Mouse (Mus musculus): ENCODE measurements around the gene Olfr543. TPM values are rescaled to one million over a fixed set of nuclear protein-coding genes. Genes with fewer than 3 reads are reported as not detected.
A peak's percentile ranks its signal among the peaks of the same experiment; 100 is the strongest.

Olfr543 gene
- not detected in 2 replicates for polyA plus RNA-seq (2015; fragmentation: Nextera tagmentation; extraction: Ambion mirVana)

GRCm38 (mm10) chr7:102481579-102481978 lies at the start of gene Olfr543:
TSS of gene Olfr543 (minus strand) at chr7:102481679.
- Histone ChIP-seq H3K36me3 (ENCODE audit: control insufficient read depth, insufficient read depth, low read length) (no peaks in the 10 kb centered on the region), H3K27me3 (ENCODE audit: control insufficient read depth, insufficient read depth, low read length) (no peaks in the 10 kb centered on the region), H3K27ac (replicated peaks) (no peak within 1 kb of the TSS), H3K9ac (ENCODE audit: low read length) (no peak within 1 kb of the TSS), H3K4me2 (replicated peaks; ENCODE audit: low read depth) (no peak within 1 kb of the TSS), H3K9me3 (ENCODE audit: control insufficient read depth, low read length) (no peaks in the 10 kb centered on the region), H3K4me3 (ENCODE audit: low read depth, low read length) (no peak within 1 kb of the TSS), H3K4me1 (replicated peaks; ENCODE audit: control insufficient read depth, insufficient read depth) (no peaks in the 10 kb centered on the region)
- ATAC-seq (ENCODE audit: low FRiP score, low TSS enrichment) (no peak), DNase-seq (ENCODE audit: low spot score) (no peak)
- 96% methylated on average over 4 of the region's 4 CpGs for WGBS
- no peak for TF ChIP-seq CTCF (IDR thresholded peaks at IDR 0.05; ENCODE audit: low read depth)

GRCm38 (mm10) chr7:102529052-102529451 lies 47.6 kb upstream of the Olfr543 start:
- TF ChIP-seq CTCF (IDR thresholded peaks at IDR 0.05; ENCODE audit: low read depth) (no peak), EP300 (optimal IDR thresholded peaks at IDR 0.05) (no peak)
- no peaks in the 10 kb centered on the region for H3K36me3 ChIP-seq (ENCODE audit: control insufficient read depth, insufficient read depth, low read length)
- no peak overlapping the region for H3K4me2 ChIP-seq (replicated peaks; ENCODE audit: low read depth)
- DNase-seq (ENCODE audit: low spot score) (no peak), ATAC-seq (ENCODE audit: low FRiP score, low TSS enrichment) (no peak)
- no peaks in the 10 kb centered on the region for H3K27me3 ChIP-seq (ENCODE audit: control insufficient read depth, insufficient read depth, low read length)
- H3K4me1 ChIP-seq (replicated peaks; ENCODE audit: control insufficient read depth, insufficient read depth): no peaks in the 10 kb centered on the region
- no peak overlapping the region for H3K27ac ChIP-seq (replicated peaks)
- 70% methylated on average over 1 of the region's 1 CpGs for WGBS
- H3K9me3 ChIP-seq (ENCODE audit: control insufficient read depth, low read length): no peaks in the 10 kb centered on the region
- no peak overlapping the region for H3K4me3 ChIP-seq (ENCODE audit: low read depth, low read length)
- H3K9ac ChIP-seq (ENCODE audit: low read length): no peak overlapping the region

GRCm38 (mm10) chr7:102517051-102517335 lies 35.5 kb upstream of the Olfr543 start:
- no peak for DNase-seq (ENCODE audit: low spot score)
- H3K4me2 ChIP-seq (replicated peaks; ENCODE audit: low read depth): no peak overlapping the region
- no peak overlapping the region for H3K4me3 ChIP-seq (ENCODE audit: low read depth, low read length)
- WGBS: 70% methylated on average over 2 of the region's 2 CpGs
- H3K4me1 ChIP-seq (replicated peaks; ENCODE audit: control insufficient read depth, insufficient read depth): no peaks in the 10 kb centered on the region
- no peak overlapping the region for H3K9ac ChIP-seq (ENCODE audit: low read length)
- H3K36me3 ChIP-seq (ENCODE audit: control insufficient read depth, insufficient read depth, low read length): no peaks in the 10 kb centered on the region
- TF ChIP-seq EP300 (optimal IDR thresholded peaks at IDR 0.05): no peak
- no peak for TF ChIP-seq CTCF (IDR thresholded peaks at IDR 0.05; ENCODE audit: low read depth)
- ATAC-seq (ENCODE audit: low FRiP score, low TSS enrichment): no peak
- H3K9me3 ChIP-seq (ENCODE audit: control insufficient read depth, low read length): no peaks in the 10 kb centered on the region
- H3K27ac ChIP-seq (replicated peaks): no peak overlapping the region
- H3K27me3 ChIP-seq (ENCODE audit: control insufficient read depth, insufficient read depth, low read length): no peaks in the 10 kb centered on the region

- DNase-seq (ENCODE audit: low spot score) (peak; percentile 23), ATAC-seq (ENCODE audit: low FRiP score, low TSS enrichment) (no peak)
- no peak overlapping the region for H3K4me3 ChIP-seq (ENCODE audit: low read depth, low read length)
- H3K27ac ChIP-seq (replicated peaks): no peak overlapping the region
- H3K4me2 ChIP-seq (replicated peaks; ENCODE audit: low read depth): no peak overlapping the region
- H3K4me1 ChIP-seq (replicated peaks; ENCODE audit: control insufficient read depth, insufficient read depth): no peaks in the 10 kb centered on the region
- TF ChIP-seq CTCF (IDR thresholded peaks at IDR 0.05; ENCODE audit: low read depth) (no peak), EP300 (optimal IDR thresholded peaks at IDR 0.05) (no peak)
- H3K27me3 ChIP-seq (ENCODE audit: control insufficient read depth, insufficient read depth, low read length): no peaks in the 10 kb centered on the region
- H3K36me3 ChIP-seq (ENCODE audit: control insufficient read depth, insufficient read depth, low read length): no peaks in the 10 kb centered on the region
- no peaks in the 10 kb centered on the region for H3K9me3 ChIP-seq (ENCODE audit: control insufficient read depth, low read length)
- no peak overlapping the region for H3K9ac ChIP-seq (ENCODE audit: low read length)
- 59% methylated on average over 10 of the region's 10 CpGs for WGBS
These were observed 35.0 kb upstream of the Olfr543 start for GRCm38 (mm10) chr7:102516261-102517050.

GRCm38 (mm10) chr7:102514144-102514543 lies 32.7 kb upstream of the Olfr543 start:
- Histone ChIP-seq H3K4me3 (ENCODE audit: low read depth, low read length) (no peak overlapping the region), H3K27me3 (ENCODE audit: control insufficient read depth, insufficient read depth, low read length) (no peaks in the 10 kb centered on the region), H3K9me3 (ENCODE audit: control insufficient read depth, low read length) (no peaks in the 10 kb centered on the region), H3K9ac (ENCODE audit: low read length) (no peak overlapping the region), H3K36me3 (ENCODE audit: control insufficient read depth, insufficient read depth, low read length) (no peaks in the 10 kb centered on the region), H3K4me1 (replicated peaks; ENCODE audit: control insufficient read depth, insufficient read depth) (no peaks in the 10 kb centered on the region), H3K27ac (replicated peaks) (no peak overlapping the region), H3K4me2 (replicated peaks; ENCODE audit: low read depth) (no peak overlapping the region)
- DNase-seq (ENCODE audit: low spot score): no peak
- WGBS: 69% methylated on average over 4 of the region's 4 CpGs
- TF ChIP-seq EP300 (optimal IDR thresholded peaks at IDR 0.05) (no peak), CTCF (IDR thresholded peaks at IDR 0.05; ENCODE audit: low read depth) (no peak)
- no peak for ATAC-seq (ENCODE audit: low FRiP score, low TSS enrichment)

- ATAC-seq (ENCODE audit: low FRiP score, low TSS enrichment) (peak; percentile 93), DNase-seq (ENCODE audit: low spot score) (peak; percentile 88)
- Histone ChIP-seq H3K36me3 (ENCODE audit: control insufficient read depth, insufficient read depth, low read length) (no peaks in the 10 kb centered on the region), H3K4me1 (replicated peaks; ENCODE audit: control insufficient read depth, insufficient read depth) (no peaks in the 10 kb centered on the region), H3K27ac (replicated peaks) (no peak overlapping the region), H3K4me2 (replicated peaks; ENCODE audit: low read depth) (peak overlapping the region; percentile 82), H3K27me3 (ENCODE audit: control insufficient read depth, insufficient read depth, low read length) (no peaks in the 10 kb centered on the region), H3K4me3 (ENCODE audit: low read depth, low read length) (peak overlapping the region; percentile 45), H3K9me3 (ENCODE audit: control insufficient read depth, low read length) (no peaks in the 10 kb centered on the region), H3K9ac (ENCODE audit: low read length) (peak overlapping the region; percentile 61)
- TF ChIP-seq EP300 (optimal IDR thresholded peaks at IDR 0.05) (no peak), CTCF (IDR thresholded peaks at IDR 0.05; ENCODE audit: low read depth) (peak; percentile 90)
- WGBS: 2% methylated on average over 43 of the region's 54 CpGs
These were observed 31.4 kb upstream of the Olfr543 start for GRCm38 (mm10) chr7:102512814-102513435.
